Mouse (Mus musculus) liver, adult 10 weeks (tissue): ENCODE measurements around the gene Rhox3h. TPM values are rescaled to one million over a fixed set of nuclear protein-coding genes. Genes with fewer than 3 reads are reported as not detected.

ENCODE experiments used
- polyA plus RNA-seq: library from polyadenylated mRNA; stranded (reverse); fragments of 350-450 nt; fragmentation: Illumina TruSeq; extraction: RNeasy Lipid Tissue Mini Kit (QIAGEN cat#74804); gene quantifications from one replicate; pipeline ENCODE4 v1.2.3, GENCODE M21; 2014; ENCODE audit warnings: low read depth, low replicate concordance

Gene Rhox3h
- polyA plus RNA-seq = not detected

GRCm38 (mm10) chrX:37668664-37669063, at the start of gene Rhox3h:
Gene Rhox3h (minus strand): TSS chrX:37668764.

GRCm38 (mm10) chrX:37673177-37673576, 4.6 kb upstream of the Rhox3h start, which contains the start of gene Rhox2h:
Gene Rhox2h (minus strand): TSS chrX:37673277.

DNA sequence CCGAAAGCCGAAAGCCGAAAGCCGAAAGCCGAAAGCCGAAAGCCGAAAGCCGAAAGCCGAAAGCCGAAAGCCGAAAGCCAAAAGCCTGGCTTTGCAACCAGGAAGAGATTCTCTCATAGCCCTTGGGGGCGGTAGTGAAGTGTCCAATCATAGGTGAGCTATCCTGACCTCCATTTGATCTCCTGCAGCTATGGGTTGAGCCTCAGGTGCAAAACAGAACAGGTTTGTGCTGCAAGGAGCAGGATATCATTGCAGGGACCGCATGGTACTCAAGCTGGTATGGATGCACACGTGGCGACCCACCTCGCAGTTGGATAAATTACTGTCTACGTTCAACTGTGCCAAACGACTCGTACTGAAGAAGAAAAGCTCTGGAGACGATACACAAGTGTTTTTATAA, 17.3 kb downstream of the Rhox3h start, which contains the start of gene Rhox4g:
Gene Rhox4g, minus strand, starts transcription at position 101 of the 400 bp plus-strand sequence.

DNA sequence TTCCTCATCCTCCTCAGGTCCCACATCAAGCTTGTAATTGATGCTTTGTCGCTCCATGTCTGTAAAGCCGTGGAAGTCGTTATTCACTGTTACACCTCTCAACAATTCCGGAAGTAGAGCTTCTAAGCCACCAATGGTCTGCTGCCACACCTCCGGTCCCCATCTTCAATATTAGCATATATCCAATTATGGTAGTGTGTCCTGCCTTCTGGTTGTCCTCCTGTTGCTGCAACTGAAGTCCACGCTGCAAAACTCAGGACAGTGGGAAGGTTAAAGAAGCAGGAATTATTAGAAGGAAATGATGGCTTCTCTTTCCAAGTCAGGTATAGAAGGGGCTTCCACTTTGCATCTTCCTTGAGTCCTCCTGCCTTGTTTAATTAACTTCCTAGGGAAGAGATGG, 25.2 kb downstream of the Rhox3h start, which contains the start of gene Rhox2g:
Gene Rhox2g, minus strand, starts transcription at position 101 of the 400 bp plus-strand sequence.

GRCm38 (mm10) chrX:37628512-37628911, 40.1 kb downstream of the Rhox3h start, which contains the start of gene Rhox3g:
Gene Rhox3g (minus strand): TSS chrX:37628612.

Other genes with a start within 250 kb of the Rhox3h start
- not detected for gene Rhox4b, start 236.3 kb downstream of the Rhox3h start, polyA plus RNA-seq
- not detected for gene Rhox2c, start 215.1 kb downstream of the Rhox3h start, polyA plus RNA-seq
- gene Rhox3c, start 210.2 kb downstream of the Rhox3h start, polyA plus RNA-seq = not detected
- gene Rhox4c, start 188.4 kb downstream of the Rhox3h start, polyA plus RNA-seq = not detected
- not detected for gene Rhox2d, start 175.3 kb downstream of the Rhox3h start, polyA plus RNA-seq
- gene Rhox4d, start 154.4 kb downstream of the Rhox3h start, polyA plus RNA-seq = not detected
- gene Rhox2e, start 138.3 kb downstream of the Rhox3h start, polyA plus RNA-seq = not detected
- gene Rhox3e, start 126.7 kb downstream of the Rhox3h start, polyA plus RNA-seq = not detected
- gene Rhox4e, start 111.4 kb downstream of the Rhox3h start, polyA plus RNA-seq = not detected
- not detected for gene Rhox2f, start 97.4 kb downstream of the Rhox3h start, polyA plus RNA-seq
- not detected for gene Rhox3f, start 87.8 kb downstream of the Rhox3h start, polyA plus RNA-seq
- not detected for gene Rhox4f, start 61.1 kb downstream of the Rhox3h start, polyA plus RNA-seq
- not detected for gene Rhox3g, start 40.2 kb downstream of the Rhox3h start, polyA plus RNA-seq
- gene Rhox2g, start 25.3 kb downstream of the Rhox3h start, polyA plus RNA-seq = not detected
- not detected for gene Rhox4g, start 17.4 kb downstream of the Rhox3h start, polyA plus RNA-seq
- gene Rhox2h, start 4.5 kb upstream of the Rhox3h start, polyA plus RNA-seq = not detected
- gene Rhox5, start 136.1 kb upstream of the Rhox3h start, polyA plus RNA-seq = not detected
- not detected for gene Rhox6, start 158.1 kb upstream of the Rhox3h start, polyA plus RNA-seq
- gene Rhox7a, start 162.9 kb upstream of the Rhox3h start, polyA plus RNA-seq = not detected
- not detected for gene Rhox8, start 210.2 kb upstream of the Rhox3h start, polyA plus RNA-seq
- gene Rhox7b, start 228.5 kb upstream of the Rhox3h start, polyA plus RNA-seq = not detected
- gene Rhox9, start 233.0 kb upstream of the Rhox3h start, polyA plus RNA-seq = not detected